Mouse (Mus musculus): ENCODE measurements around the gene Tspan9. TPM values are rescaled to one million over a fixed set of nuclear protein-coding genes. Genes with fewer than 3 reads are reported as not detected.

Tspan9 gene
- polyA plus RNA-seq, 1 experiment from 2014 or later, result 77.3 TPM

- no peak overlapping the region for H3K4me3 ChIP-seq (ENCODE audit: low read depth, low read length)
- WGBS, result 43% methylated on average over 7 of the region's 7 CpGs
- H3K9ac ChIP-seq (ENCODE audit: low read length), result peak overlapping the region; percentile 23; the same call in 1 of the 2 replicates
- H3K36me3 ChIP-seq (ENCODE audit: control insufficient read depth, insufficient read depth, low read length), result no peaks in the 10 kb centered on the region
- H3K27ac ChIP-seq (replicated peaks), result peak overlapping the region; percentile 89
- peaks cover 9% of the 10 kb centered on the region for H3K4me1 ChIP-seq (replicated peaks; ENCODE audit: control insufficient read depth, insufficient read depth)
- 0 out of 2 replicates have a peak overlapping the region, but pooled peaks have one; percentile 8 for H3K4me2 ChIP-seq (replicated peaks; ENCODE audit: low read depth)
- ATAC-seq (ENCODE audit: low FRiP score, low TSS enrichment), result peak; percentile 60
- DNase-seq (ENCODE audit: low spot score), result no peak
- H3K9me3 ChIP-seq (ENCODE audit: control insufficient read depth, low read length), result no peaks in the 10 kb centered on the region
- peak; percentile 87 for TF ChIP-seq EP300 (optimal IDR thresholded peaks at IDR 0.05)
- no peak for TF ChIP-seq CTCF (IDR thresholded peaks at IDR 0.05; ENCODE audit: low read depth)
- no peaks in the 10 kb centered on the region for H3K27me3 ChIP-seq (ENCODE audit: control insufficient read depth, insufficient read depth, low read length)
Observed at GRCm38 (mm10) chr6:128104712-128105324, 38.6 kb downstream of the Tspan9 start.

GRCm38 (mm10) chr6:128103874-128104273 lies 39.5 kb downstream of the Tspan9 start:
- DNase-seq (ENCODE audit: low spot score) (no peak), ATAC-seq (ENCODE audit: low FRiP score, low TSS enrichment) (no peak)
- 70% methylated on average over 5 of the region's 5 CpGs for WGBS
- H3K27ac ChIP-seq (replicated peaks), result peak overlapping the region; percentile 89
- no peaks in the 10 kb centered on the region for H3K9me3 ChIP-seq (ENCODE audit: control insufficient read depth, low read length)
- TF ChIP-seq EP300 (optimal IDR thresholded peaks at IDR 0.05), result no peak
- no peak for TF ChIP-seq CTCF (IDR thresholded peaks at IDR 0.05; ENCODE audit: low read depth)
- peaks cover 9% of the 10 kb centered on the region for H3K4me1 ChIP-seq (replicated peaks; ENCODE audit: control insufficient read depth, insufficient read depth)
- H3K4me3 ChIP-seq (ENCODE audit: low read depth, low read length), result no peak overlapping the region
- no peaks in the 10 kb centered on the region for H3K27me3 ChIP-seq (ENCODE audit: control insufficient read depth, insufficient read depth, low read length)
- H3K9ac ChIP-seq (ENCODE audit: low read length), result no peak overlapping the region
- no peak overlapping the region for H3K4me2 ChIP-seq (replicated peaks; ENCODE audit: low read depth)
- H3K36me3 ChIP-seq (ENCODE audit: control insufficient read depth, insufficient read depth, low read length), result no peaks in the 10 kb centered on the region

- Histone ChIP-seq H3K4me2 (replicated peaks; ENCODE audit: low read depth) (no peak overlapping the region), H3K4me3 (ENCODE audit: low read depth, low read length) (no peak overlapping the region), H3K27ac (replicated peaks) (peak overlapping the region; percentile 71), H3K27me3 (ENCODE audit: control insufficient read depth, insufficient read depth, low read length) (no peaks in the 10 kb centered on the region), H3K9ac (ENCODE audit: low read length) (no peak overlapping the region), H3K36me3 (ENCODE audit: control insufficient read depth, insufficient read depth, low read length) (no peaks in the 10 kb centered on the region), H3K4me1 (replicated peaks; ENCODE audit: control insufficient read depth, insufficient read depth) (peaks cover 5% of the 10 kb centered on the region), H3K9me3 (ENCODE audit: control insufficient read depth, low read length) (no peaks in the 10 kb centered on the region)
- DNase-seq (ENCODE audit: low spot score) (no peak), ATAC-seq (ENCODE audit: low FRiP score, low TSS enrichment) (peak; percentile 51; the same call in 1 of the 2 replicates)
- 45% methylated on average over 6 of the region's 6 CpGs for WGBS
- TF ChIP-seq CTCF (IDR thresholded peaks at IDR 0.05; ENCODE audit: low read depth) (no peak), EP300 (optimal IDR thresholded peaks at IDR 0.05) (no peak)
Observed at GRCm38 (mm10) chr6:128102296-128102999, 40.9 kb downstream of the Tspan9 start.

- Histone ChIP-seq H3K27me3 (ENCODE audit: control insufficient read depth, insufficient read depth, low read length) (no peaks in the 10 kb centered on the region), H3K4me2 (replicated peaks; ENCODE audit: low read depth) (no peak overlapping the region), H3K27ac (replicated peaks) (peak overlapping the region; percentile 73), H3K4me3 (ENCODE audit: low read depth, low read length) (no peak overlapping the region), H3K36me3 (ENCODE audit: control insufficient read depth, insufficient read depth, low read length) (no peaks in the 10 kb centered on the region), H3K9me3 (ENCODE audit: control insufficient read depth, low read length) (no peaks in the 10 kb centered on the region), H3K4me1 (replicated peaks; ENCODE audit: control insufficient read depth, insufficient read depth) (peaks cover 2% of the 10 kb centered on the region), H3K9ac (ENCODE audit: low read length) (no peak overlapping the region)
- ATAC-seq (ENCODE audit: low FRiP score, low TSS enrichment) (no peak), DNase-seq (ENCODE audit: low spot score) (no peak)
- TF ChIP-seq EP300 (optimal IDR thresholded peaks at IDR 0.05) (no peak), CTCF (IDR thresholded peaks at IDR 0.05; ENCODE audit: low read depth) (peak; percentile 64)
- 77% methylated on average over 5 of the region's 5 CpGs for WGBS
Observed at GRCm38 (mm10) chr6:128099871-128100270, 43.5 kb downstream of the Tspan9 start.

- Histone ChIP-seq H3K9me3 (ENCODE audit: control insufficient read depth, low read length) (no peaks in the 10 kb centered on the region), H3K4me2 (replicated peaks; ENCODE audit: low read depth) (no peak overlapping the region), H3K36me3 (ENCODE audit: control insufficient read depth, insufficient read depth, low read length) (no peaks in the 10 kb centered on the region), H3K9ac (ENCODE audit: low read length) (no peak overlapping the region), H3K27me3 (ENCODE audit: control insufficient read depth, insufficient read depth, low read length) (no peaks in the 10 kb centered on the region), H3K27ac (replicated peaks) (peak overlapping the region; percentile 53; the same call in 1 of the 2 replicates), H3K4me3 (ENCODE audit: low read depth, low read length) (no peak overlapping the region), H3K4me1 (replicated peaks; ENCODE audit: control insufficient read depth, insufficient read depth) (peaks cover 2% of the 10 kb centered on the region)
- 37% methylated on average over 9 of the region's 9 CpGs for WGBS
- TF ChIP-seq EP300 (optimal IDR thresholded peaks at IDR 0.05) (no peak), CTCF (IDR thresholded peaks at IDR 0.05; ENCODE audit: low read depth) (no peak)
- DNase-seq (ENCODE audit: low spot score) (no peak), ATAC-seq (ENCODE audit: low FRiP score, low TSS enrichment) (no peak)
Observed at GRCm38 (mm10) chr6:128099190-128099589, 44.2 kb downstream of the Tspan9 start.

GRCm38 (mm10) chr6:128096521-128096920 lies 46.9 kb downstream of the Tspan9 start:
- Histone ChIP-seq H3K4me2 (replicated peaks; ENCODE audit: low read depth) (no peak overlapping the region), H3K27ac (replicated peaks) (no peak overlapping the region), H3K9me3 (ENCODE audit: control insufficient read depth, low read length) (no peaks in the 10 kb centered on the region), H3K36me3 (ENCODE audit: control insufficient read depth, insufficient read depth, low read length) (no peaks in the 10 kb centered on the region), H3K4me3 (ENCODE audit: low read depth, low read length) (no peak overlapping the region), H3K27me3 (ENCODE audit: control insufficient read depth, insufficient read depth, low read length) (no peaks in the 10 kb centered on the region), H3K9ac (ENCODE audit: low read length) (no peak overlapping the region), H3K4me1 (replicated peaks; ENCODE audit: control insufficient read depth, insufficient read depth) (no peaks in the 10 kb centered on the region; the same call in 1 of the 2 replicates)
- DNase-seq (ENCODE audit: low spot score), result no peak
- TF ChIP-seq CTCF (IDR thresholded peaks at IDR 0.05; ENCODE audit: low read depth), result no peak
- TF ChIP-seq EP300 (optimal IDR thresholded peaks at IDR 0.05), result no peak
- ATAC-seq (ENCODE audit: low FRiP score, low TSS enrichment), result no peak
- 77% methylated on average over 7 of the region's 7 CpGs for WGBS
